Mouse (Mus musculus): ENCODE measurements around the gene Cradd.

DNA sequence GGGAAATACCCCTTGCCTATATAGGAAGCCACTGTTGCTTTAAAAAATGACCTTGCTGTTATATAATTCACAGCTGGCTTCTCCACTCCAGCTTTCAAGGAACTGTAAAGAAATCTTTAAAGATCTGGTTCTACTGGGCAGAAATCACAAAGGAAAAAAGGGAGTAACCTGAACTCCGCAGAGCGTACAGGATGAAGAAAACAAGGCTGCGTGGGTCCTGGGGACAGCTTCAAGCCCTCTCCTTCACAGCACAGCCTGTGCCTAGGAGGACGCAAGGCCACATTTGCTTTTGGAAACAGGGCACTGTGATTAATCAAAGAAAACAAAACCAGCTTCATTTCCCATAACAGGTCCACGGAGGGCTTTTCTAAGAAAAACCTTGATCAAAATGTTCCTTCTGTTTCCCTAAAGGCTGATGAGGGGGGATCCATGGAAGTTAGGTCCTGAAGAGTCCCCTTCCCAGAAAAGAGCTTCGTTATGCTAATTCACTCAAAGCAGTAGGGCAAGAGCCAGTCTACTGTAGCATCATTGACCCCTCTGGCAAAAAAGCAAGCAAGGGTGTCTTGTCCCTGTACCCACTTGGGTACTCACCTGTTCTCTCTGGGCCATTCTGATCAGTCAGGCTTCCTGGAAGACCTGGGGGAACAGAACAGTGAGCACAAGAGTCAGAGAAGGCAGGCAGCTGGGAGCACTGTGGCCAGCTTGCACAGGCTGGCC is 179.4 kb downstream of the Cradd start:
- TF ChIP-seq SIN3A (IDR thresholded peaks at IDR 0.05; ENCODE audit: low read length) = no peak
- no peak for TF ChIP-seq CTCF (IDR thresholded peaks at IDR 0.05 in 2 of 3, conservative IDR thresholded peaks at IDR 0.05 in 1 of 3; ENCODE audit: control insufficient read depth in 1 of 3, insufficient read depth in 1 of 3, low read depth in 2 of 3, low read length in 3 of 3, poor library complexity in 1 of 3, severe bottlenecking in 1 of 3)
- no peak for TF ChIP-seq POLR2A (IDR thresholded peaks at IDR 0.05; ENCODE audit: control insufficient read depth in 1 of 2, insufficient read depth in 1 of 2, low read depth in 1 of 2, low read length in 2 of 2, poor library complexity in 1 of 2)
- TF ChIP-seq USF1 (IDR thresholded peaks at IDR 0.05; ENCODE audit: low read depth, low read length) = no peak
- TF ChIP-seq MAX (IDR thresholded peaks at IDR 0.05; ENCODE audit: low read length) = no peak
- no peak for TF ChIP-seq POLR2AphosphoS2 (IDR thresholded peaks at IDR 0.05; ENCODE audit: low read length)
- TF ChIP-seq GATA1 (IDR thresholded peaks at IDR 0.05; ENCODE audit: low read depth, low read length) = no peak
- no peak for TF ChIP-seq GABPA (IDR thresholded peaks at IDR 0.05; ENCODE audit: low read depth, low read length)
- no peak for TF ChIP-seq RAD21 (IDR thresholded peaks at IDR 0.05; ENCODE audit: low read depth, low read length)
- TF ChIP-seq CHD2 (IDR thresholded peaks at IDR 0.05; ENCODE audit: low read length) = no peak
- no peak for TF ChIP-seq BHLHE40 (IDR thresholded peaks at IDR 0.05; ENCODE audit: borderline replicate concordance, low read depth, low read length)
- TF ChIP-seq MXI1 (IDR thresholded peaks at IDR 0.05; ENCODE audit: low read depth, low read length) = no peak
- TF ChIP-seq MAFK (IDR thresholded peaks at IDR 0.05; ENCODE audit: borderline replicate concordance, low read depth, low read length) = no peak
